Mouse (Mus musculus) ES-Bruce4 (cell line): ENCODE results near the gene Nfkbia.

Experiments
- CTCF ChIP-seq: IDR thresholded peaks from one replicate; pipeline ENCODE4 v1.8.1; 2011; ENCODE audit warnings: low read depth, low read length
- POLR2A ChIP-seq: IDR thresholded peaks from one replicate; pipeline ENCODE4 v1.8.1; 2011; ENCODE audit warnings: low read length; ENCODE audit not compliant: insufficient read depth

GRCm38 (mm10) chr12:55483591-55483990 lies 8.9 kb downstream of the Nfkbia start:
- no peak for TF ChIP-seq CTCF
- TF ChIP-seq POLR2A, result no peak
